Mouse (Mus musculus) midbrain, postnatal 0 days (tissue): ENCODE results near the gene Usp2. TPM values are rescaled to one million over a fixed set of nuclear protein-coding genes. Genes with fewer than 3 reads are reported as not detected.

Source experiments
- ATAC-seq: fragments of 200-750 bp; cut with Nextera tagmentation; 2 replicates; pipeline ENCODE4 v1.8.0; 2017; ENCODE audit warnings: moderate number of reproducible peaks, mild to moderate bottlenecking, moderate TSS enrichment, moderate library complexity; ENCODE audit not compliant: low FRiP score
- DNase-seq: peaks from one replicate; pipeline ENCODE4 v3.0.0-alpha.2; 2015; ENCODE audit warnings: low spot score
- H3K27ac ChIP-seq: fragments of 300-500 bp; sonication (generic); 2 replicates; pipeline ENCODE4 v1.5.1; 2014; ENCODE audit warnings: low read depth, mild to moderate bottlenecking, low read length, mixed read lengths
- H3K27me3 ChIP-seq: fragments of 300-500 bp; sonication (generic); 2 replicates; pipeline ENCODE4 v1.6.1; 2014; ENCODE audit warnings: low read length, control low read depth, mixed read lengths; ENCODE audit not compliant: insufficient read depth
- H3K36me3 ChIP-seq: fragments of 300-500 bp; sonication (generic); 2 replicates; pipeline ENCODE4 v1.6.1; 2014; ENCODE audit warnings: low read length, control low read depth, mixed read lengths; ENCODE audit not compliant: insufficient read depth
- H3K4me1 ChIP-seq: fragments of 300-500 bp; sonication (generic); 2 replicates; pipeline ENCODE4 v1.6.1; 2014; ENCODE audit warnings: mild to moderate bottlenecking, control low read depth, antibody characterized with exemption, low read length, mixed read lengths; ENCODE audit not compliant: insufficient read depth
- H3K4me2 ChIP-seq: fragments of 300-500 bp; sonication (generic); 2 replicates; pipeline ENCODE4 v1.6.1; 2014; ENCODE audit warnings: low read depth, mild to moderate bottlenecking, low read length, mixed read lengths; ENCODE audit not compliant: poor library complexity, severe bottlenecking
- H3K4me3 ChIP-seq: fragments of 300-500 bp; sonication (generic); 2 replicates; pipeline ENCODE4 v1.5.1; 2014; ENCODE audit warnings: low read depth, mild to moderate bottlenecking, low read length, moderate library complexity
- H3K9ac ChIP-seq: fragments of 300-500 bp; sonication (generic); replicated peaks from 2 replicates; pipeline ENCODE4 v1.6.1; 2014; ENCODE audit warnings: mild to moderate bottlenecking, low read length, moderate library complexity, mixed read lengths; ENCODE audit not compliant: poor library complexity, severe bottlenecking
- H3K9me3 ChIP-seq: fragments of 300-500 bp; sonication (generic); 2 replicates; pipeline ENCODE4 v1.6.1; 2016; ENCODE audit warnings: low read length, control low read depth
- CTCF ChIP-seq: IDR thresholded peaks from 2 replicates; pipeline ENCODE4 v1.5.1; 2016; ENCODE audit warnings: antibody characterized with exemption, mild to moderate bottlenecking
- WGBS: fragments of 180-500 bp; shearing (Covaris S2); extraction: QIAGEN DNeasy Blood & Tissue Kit; methylation state at CpG from one replicate; pipeline ENCODE4 v1.1.7; 2014; 5-methylcytosine and 5-hydroxymethylcytosine counted together
- polyA plus RNA-seq: library from polyadenylated mRNA; unstranded; fragments of >200 nt; fragmentation: Nextera tagmentation; extraction: Ambion mirVana; gene quantifications from 2 replicates; pipeline ENCODE4 v1.2.1, GENCODE M21; 2015
- total RNA-seq: library from RNA; depleted of rRNA; stranded (reverse); fragments of >200 nt; gene quantifications from 2 replicates; pipeline ENCODE4 v1.2.3, GENCODE M21; 2014

The Usp2 gene
- total and polyA plus RNA-seq, 2 experiments from 2014 or later = 7.5 to 15.1 TPM

- no peak overlapping the region for H3K9ac ChIP-seq
- 70% methylated on average over 16 of the region's 16 CpGs for WGBS
- no peaks in the 10 kb centered on the region for H3K9me3 ChIP-seq
- no peaks in the 10 kb centered on the region for H3K4me1 ChIP-seq
- no peaks in the 10 kb centered on the region for H3K27me3 ChIP-seq
- TF ChIP-seq CTCF = no peak
- H3K36me3 ChIP-seq = no peaks in the 10 kb centered on the region
- no peak overlapping the region for H3K4me2 ChIP-seq
- DNase-seq (no peak), ATAC-seq (no peak)
- H3K4me3 ChIP-seq = no peak overlapping the region
- H3K27ac ChIP-seq = no peak overlapping the region
Observed at GRCm38 (mm10) chr9:44075996-44076763, 9.4 kb downstream of the Usp2 start.

- Histone ChIP-seq H3K36me3 (no peaks in the 10 kb centered on the region), H3K27ac (no peak overlapping the region), H3K4me2 (no peak overlapping the region), H3K9me3 (no peaks in the 10 kb centered on the region), H3K4me3 (no peak overlapping the region), H3K4me1 (no peaks in the 10 kb centered on the region), H3K27me3 (no peaks in the 10 kb centered on the region), H3K9ac (no peak overlapping the region)
- ATAC-seq = no peak
- peak; percentile 80 for DNase-seq
- TF ChIP-seq CTCF = peak; percentile 64
- WGBS = 14% methylated on average over 5 of the region's 5 CpGs
Observed at GRCm38 (mm10) chr9:44076764-44077120, 9.9 kb downstream of the Usp2 start.

DNA sequence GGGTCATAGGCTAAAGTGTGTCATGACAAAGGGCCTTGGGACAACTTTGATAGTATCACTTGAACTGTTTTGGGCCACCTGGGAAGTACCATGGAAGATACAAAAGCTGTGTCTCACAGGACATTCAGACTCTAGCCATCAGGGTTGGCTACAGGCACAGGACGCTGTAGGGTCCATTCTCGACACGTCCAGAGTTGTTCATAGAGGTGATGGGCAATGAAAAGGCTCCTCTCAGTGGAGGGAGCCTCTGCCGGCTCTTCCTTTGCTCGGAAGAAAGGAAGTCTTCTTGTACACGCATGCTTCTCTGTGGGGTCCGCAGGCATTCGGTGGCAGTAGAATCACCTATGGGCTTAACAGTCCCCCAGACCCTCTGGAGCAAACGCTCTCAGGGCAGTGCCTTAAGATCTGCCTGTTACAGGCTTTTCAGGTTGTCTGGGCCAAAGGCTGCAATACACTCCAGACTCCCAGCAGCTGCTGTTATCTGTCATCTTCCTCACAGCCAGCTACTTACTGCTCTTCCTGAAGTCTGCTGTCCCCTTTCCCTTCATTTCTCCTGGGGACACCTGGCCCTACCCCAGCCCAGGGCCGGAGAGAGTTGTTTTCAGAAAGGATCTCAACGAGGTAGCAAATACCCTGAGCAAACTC lies 10.6 kb downstream of the Usp2 start:
- ATAC-seq = no peak
- no peak overlapping the region for H3K4me2 ChIP-seq
- WGBS = 82% methylated on average over 11 of the region's 11 CpGs
- DNase-seq = no peak
- H3K9me3 ChIP-seq = no peaks in the 10 kb centered on the region
- TF ChIP-seq CTCF = no peak
- no peak overlapping the region for H3K27ac ChIP-seq
- H3K27me3 ChIP-seq = no peaks in the 10 kb centered on the region
- H3K36me3 ChIP-seq = no peaks in the 10 kb centered on the region
- H3K4me3 ChIP-seq = no peak overlapping the region
- no peaks in the 10 kb centered on the region for H3K4me1 ChIP-seq
- no peak overlapping the region for H3K9ac ChIP-seq

DNA sequence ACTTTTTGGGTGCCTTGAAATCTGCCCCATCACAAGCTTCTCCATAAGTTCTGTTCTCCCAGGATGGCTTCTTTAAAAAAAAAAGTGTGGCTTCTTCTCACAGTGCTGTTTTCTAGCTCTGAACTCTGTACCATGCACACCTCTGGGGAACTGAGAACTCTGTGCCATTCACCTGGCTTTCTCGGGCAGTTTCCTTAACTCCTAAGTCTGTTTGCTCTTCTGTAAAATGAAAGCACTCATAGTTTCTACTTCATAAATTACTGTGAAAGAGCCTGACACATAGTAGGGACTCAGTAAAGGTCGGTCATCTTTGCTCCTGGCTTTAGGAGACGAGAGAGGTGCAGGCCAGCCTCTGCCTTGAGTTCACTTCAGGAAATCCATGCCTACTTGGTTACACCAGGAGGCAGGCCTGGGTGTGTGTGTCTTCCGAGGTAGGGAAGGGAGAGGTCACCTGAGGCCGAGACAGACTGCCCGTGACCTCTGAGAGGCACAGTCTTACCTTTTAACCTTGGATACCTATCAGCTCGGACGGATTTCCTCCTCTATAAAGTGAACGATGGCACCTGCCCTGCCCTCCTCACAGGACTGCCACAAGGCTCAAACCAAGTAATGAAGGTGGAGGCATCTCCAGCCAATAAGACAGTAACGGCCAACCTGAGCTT lies 11.4 kb downstream of the Usp2 start:
- no peak overlapping the region for H3K4me3 ChIP-seq
- ATAC-seq (no peak), DNase-seq (no peak)
- no peak overlapping the region for H3K4me2 ChIP-seq
- TF ChIP-seq CTCF = no peak
- no peaks in the 10 kb centered on the region; the same call in none of the 2 replicates for H3K27me3 ChIP-seq
- H3K9me3 ChIP-seq = no peaks in the 10 kb centered on the region
- no peak overlapping the region for H3K27ac ChIP-seq
- H3K9ac ChIP-seq = no peak overlapping the region
- WGBS = 83% methylated on average over 10 of the region's 10 CpGs
- no peaks in the 10 kb centered on the region for H3K36me3 ChIP-seq
- H3K4me1 ChIP-seq = no peaks in the 10 kb centered on the region

DNA sequence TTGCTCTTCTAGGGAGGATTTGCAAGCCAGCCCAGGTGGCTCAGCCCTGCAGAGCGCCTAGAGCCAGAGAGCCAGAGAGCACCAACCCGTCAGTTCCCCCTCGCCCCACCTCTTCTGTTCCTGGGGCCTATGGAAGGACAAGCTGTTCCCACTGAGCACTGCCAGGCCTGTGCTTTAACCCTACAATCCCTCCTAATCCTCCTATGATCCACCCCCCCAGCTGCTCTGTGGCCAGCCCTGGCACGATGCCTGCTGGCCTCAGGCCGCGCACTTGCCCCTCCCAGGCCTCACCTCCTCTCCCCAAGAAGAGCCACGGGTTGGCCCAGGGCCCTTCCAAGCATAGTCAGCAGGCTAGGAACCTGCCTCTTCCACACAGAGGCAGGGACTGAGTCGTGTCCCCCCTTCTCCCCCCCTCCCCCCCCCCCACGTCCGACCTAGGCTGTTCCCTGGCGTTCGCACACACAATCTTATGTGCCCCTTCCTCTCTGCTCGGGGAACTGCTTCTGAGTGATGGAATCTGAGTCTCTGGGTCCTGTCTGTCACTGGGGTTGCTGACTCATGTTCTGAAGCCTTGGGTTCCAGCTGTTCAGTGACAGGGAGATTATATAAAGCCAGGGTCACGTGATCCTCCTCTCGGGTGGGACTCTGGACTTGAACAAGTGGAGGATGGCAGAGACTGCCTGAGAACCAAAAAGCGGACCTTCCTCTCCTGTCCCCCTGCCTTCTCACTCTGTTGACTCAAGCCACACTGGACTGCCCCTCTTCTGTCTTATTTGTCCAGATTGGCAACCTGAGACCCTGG lies 12.3 kb downstream of the Usp2 start:
- TF ChIP-seq CTCF = no peak
- Histone ChIP-seq H3K9me3 (no peaks in the 10 kb centered on the region), H3K4me3 (no peak overlapping the region), H3K27me3 (peaks cover 5% of the 10 kb centered on the region), H3K4me2 (no peak overlapping the region), H3K4me1 (peaks cover 7% of the 10 kb centered on the region; the same call in 1 of the 2 replicates), H3K27ac (no peak overlapping the region), H3K36me3 (no peaks in the 10 kb centered on the region), H3K9ac (no peak overlapping the region)
- WGBS = 28% methylated on average over 12 of the region's 16 CpGs
- ATAC-seq = peak; percentile 38; the same call in 1 of the 2 replicates
- DNase-seq = peak; percentile 89
